32 mouse cellular contexts compared by ENCODE assay signal in the genomic region with DNA sequence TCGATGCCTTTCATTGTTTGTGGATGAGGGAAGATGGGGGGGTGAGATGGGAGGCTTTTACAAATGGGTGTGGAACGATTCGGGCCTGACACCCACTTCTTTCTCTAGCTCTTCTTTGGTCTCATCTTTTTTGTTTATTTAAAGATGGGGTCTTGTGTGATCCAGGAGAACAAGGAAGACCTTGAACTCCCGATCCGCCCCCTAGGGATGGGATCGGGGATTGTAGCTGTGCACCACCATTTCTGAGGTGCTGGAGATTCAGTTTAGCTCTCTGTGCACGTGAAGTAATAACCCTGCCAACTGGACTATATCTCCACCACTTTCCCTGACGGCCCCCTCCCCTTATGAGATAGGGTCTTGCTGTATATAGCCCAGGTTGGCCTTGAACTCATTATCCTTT. TPM values are rescaled to one million over a fixed set of nuclear protein-coding genes. Genes with fewer than 3 reads are reported as not detected.
DNase-seq lines count a peak whose midpoint lies in the region; ATAC-seq and TF ChIP-seq lines count a peak whose summit lies in the region.
"Had no signal": no experiment of that assay in that cellular context is flagged by ENCODE, and none has a peak within 500 bp of the region (broad histone marks: within the 10 kb centered on the region; RNA-seq: fewer than 3 reads in every experiment).

No protein-coding gene starts in this region.

- no peaks in the 10 kb centered on the region for H3K79me2 ChIP-seq in heart, adult 2 months (replicated peaks; ENCODE audit: control insufficient read depth, insufficient read depth, low read length)
- peaks cover 21% of the 10 kb centered on the region for H3K79me2 ChIP-seq in myocyte (ENCODE audit: control insufficient read depth, insufficient read depth)

- H3K9ac ChIP-seq in heart, adult 2 months (ENCODE audit: low read depth, low read length) = no peak overlapping the region
- H3K9ac ChIP-seq in liver, postnatal 0 days (replicated peaks) = no peak overlapping the region
- H3K9ac ChIP-seq in liver, embryonic 12.5 days = no peak overlapping the region
- H3K9ac ChIP-seq in kidney, embryonic 14.5 days (ENCODE audit: low read depth, low read length) = no peak overlapping the region
- H3K9ac ChIP-seq: forebrain, embryonic 12.5 days; forebrain, postnatal 0 days; hindbrain, embryonic 14.5 days; limb, embryonic 12.5 days; lung, embryonic 15.5 days; midbrain, embryonic 15.5 days; neural tube, embryonic 13.5 days had no signal

- no peaks in the 10 kb centered on the region for H3K36me3 ChIP-seq in heart, adult 2 months (ENCODE audit: control insufficient read depth, insufficient read depth, low read length)
- H3K36me3 ChIP-seq in liver, postnatal 0 days (replicated peaks; ENCODE audit: insufficient read depth, low read length) = peaks cover 17% of the 10 kb centered on the region
- H3K36me3 ChIP-seq in liver, embryonic 12.5 days = no peaks in the 10 kb centered on the region
- H3K36me3 ChIP-seq in myocyte (ENCODE audit: control insufficient read depth, insufficient read depth) = no peaks in the 10 kb centered on the region
- H3K36me3 ChIP-seq in thymus, adult 2 months (ENCODE audit: control insufficient read depth, insufficient read depth, low read length) = no peaks in the 10 kb centered on the region
- H3K36me3 ChIP-seq in kidney, embryonic 14.5 days (ENCODE audit: control insufficient read depth, insufficient read depth, low read length) = no peaks in the 10 kb centered on the region
- H3K36me3 ChIP-seq: forebrain, embryonic 12.5 days; limb, embryonic 12.5 days; lung, embryonic 15.5 days; midbrain, embryonic 10.5 days; midbrain, embryonic 15.5 days; neural tube, embryonic 13.5 days had no signal

- H3K9me3 ChIP-seq in liver, postnatal 0 days (ENCODE audit: low read length) = no peaks in the 10 kb centered on the region
- no peaks in the 10 kb centered on the region for H3K9me3 ChIP-seq in liver, embryonic 12.5 days (replicated peaks)
- no peaks in the 10 kb centered on the region for H3K9me3 ChIP-seq in kidney, embryonic 14.5 days (ENCODE audit: control insufficient read depth, low read length)
- H3K9me3 ChIP-seq: forebrain, embryonic 12.5 days; limb, embryonic 12.5 days; lung, embryonic 15.5 days; midbrain, embryonic 10.5 days; midbrain, embryonic 15.5 days; neural tube, embryonic 13.5 days had no signal

- H3K27ac ChIP-seq in heart, adult 2 months = no peak overlapping the region
- H3K27ac ChIP-seq in liver, postnatal 0 days (ENCODE audit: low read depth) = no peak overlapping the region
- H3K27ac ChIP-seq in liver, embryonic 12.5 days = no peak overlapping the region
- no peak overlapping the region for H3K27ac ChIP-seq in thymus, adult 2 months (ENCODE audit: control insufficient read depth, insufficient read depth, low read length)
- H3K27ac ChIP-seq in kidney, embryonic 14.5 days (ENCODE audit: low read depth, low read length) = no peak overlapping the region
- H3K27ac ChIP-seq: forebrain, embryonic 12.5 days; hindbrain, embryonic 14.5 days; limb, embryonic 12.5 days; lung, embryonic 15.5 days; midbrain, embryonic 10.5 days; midbrain, embryonic 15.5 days; neural tube, embryonic 13.5 days had no signal

- H3K4me3 ChIP-seq in heart, adult 2 months = no peak overlapping the region
- H3K4me3 ChIP-seq in liver, postnatal 0 days (ENCODE audit: low read depth, low read length) = no peak overlapping the region
- H3K4me3 ChIP-seq in liver, embryonic 12.5 days = no peak overlapping the region
- no peak overlapping the region for H3K4me3 ChIP-seq in myocyte
- H3K4me3 ChIP-seq in thymus, adult 2 months (ENCODE audit: control insufficient read depth, insufficient read depth, low read length) = no peak overlapping the region
- H3K4me3 ChIP-seq in kidney, embryonic 14.5 days (ENCODE audit: low read length) = no peak overlapping the region
- H3K4me3 ChIP-seq: forebrain, embryonic 12.5 days; limb, embryonic 12.5 days; lung, embryonic 15.5 days; midbrain, embryonic 10.5 days; midbrain, embryonic 15.5 days; neural tube, embryonic 13.5 days had no signal

- intact Hi-C loops in heart, adult 2 months (cut with DNase I) = no loop called here
- intact Hi-C loops in heart, postnatal 10 days (cut with DNase I) = no loop called here

- no peak overlapping the region for H3ac ChIP-seq in myocyte (ENCODE audit: control insufficient read depth, insufficient read length)

- no peaks in the 10 kb centered on the region for H3K4me1 ChIP-seq in heart, adult 2 months (ENCODE audit: control insufficient read depth, insufficient read depth, low read length)
- H3K4me1 ChIP-seq in liver, postnatal 0 days (ENCODE audit: insufficient read depth) = peaks cover 2% of the 10 kb centered on the region; the same call in 1 of the 2 replicates
- no peaks in the 10 kb centered on the region for H3K4me1 ChIP-seq in liver, embryonic 12.5 days
- H3K4me1 ChIP-seq in thymus, adult 2 months (replicated peaks; ENCODE audit: control insufficient read depth, insufficient read depth, low read length) = no peaks in the 10 kb centered on the region
- no peaks in the 10 kb centered on the region for H3K4me1 ChIP-seq in kidney, embryonic 14.5 days (ENCODE audit: control insufficient read depth, insufficient read depth, low read length)
- H3K4me1 ChIP-seq: forebrain, embryonic 12.5 days; limb, embryonic 12.5 days; lung, embryonic 15.5 days; midbrain, embryonic 10.5 days; midbrain, embryonic 15.5 days; neural tube, embryonic 13.5 days had no signal

- ATAC-seq in liver, postnatal 0 days = no peak
- no peak for ATAC-seq in liver, embryonic 12.5 days
- no peak for ATAC-seq in kidney, embryonic 14.5 days (ENCODE audit: low FRiP score, low TSS enrichment)
- ATAC-seq: forebrain, postnatal 0 days; midbrain, embryonic 15.5 days; Patski had no signal

- WGBS in heart, adult 2 months = 80% methylated on average over 8 of the region's 8 CpGs
- 62% methylated on average over 8 of the region's 8 CpGs for WGBS in liver, postnatal 0 days (ENCODE audit: insufficient replicate concordance)
- WGBS in liver, embryonic 12.5 days (ENCODE audit: insufficient replicate concordance) = 68% methylated on average over 8 of the region's 8 CpGs
- WGBS in thymus, adult 2 months = 85% methylated on average over 8 of the region's 8 CpGs
- 75% methylated on average over 8 of the region's 8 CpGs for WGBS in kidney, embryonic 14.5 days

- no peaks in the 10 kb centered on the region for H3K27me3 ChIP-seq in heart, adult 2 months (ENCODE audit: control insufficient read depth, insufficient read depth, low read length)
- no peaks in the 10 kb centered on the region for H3K27me3 ChIP-seq in liver, postnatal 0 days (ENCODE audit: insufficient read depth, low read length)
- peaks cover 43% of the 10 kb centered on the region for H3K27me3 ChIP-seq in liver, embryonic 12.5 days (replicated peaks)
- H3K27me3 ChIP-seq in myocyte (ENCODE audit: control insufficient read depth, insufficient read depth, insufficient read length) = no peaks in the 10 kb centered on the region
- H3K27me3 ChIP-seq in thymus, adult 2 months (ENCODE audit: control insufficient read depth, insufficient read depth, low read length) = no peaks in the 10 kb centered on the region
- H3K27me3 ChIP-seq in kidney, embryonic 14.5 days (ENCODE audit: control insufficient read depth, insufficient read depth, low read length) = no peaks in the 10 kb centered on the region
- H3K27me3 ChIP-seq: forebrain, embryonic 12.5 days; limb, embryonic 12.5 days; lung, embryonic 15.5 days; midbrain, embryonic 15.5 days; neural tube, embryonic 13.5 days; Patski had no signal

- no peak for TF ChIP-seq POLR2A in heart, adult 2 months (IDR thresholded peaks at IDR 0.05; ENCODE audit: insufficient read depth, low read depth, low read length)
- TF ChIP-seq POLR2A in myocyte (IDR thresholded peaks at IDR 0.05; ENCODE audit: insufficient read length, low read depth) = no peak
- no peak for TF ChIP-seq POLR2A in thymus, adult 2 months (IDR thresholded peaks at IDR 0.05; ENCODE audit: control insufficient read depth, extremely low read depth, insufficient read depth, low read length, poor library complexity)

- TF ChIP-seq EP300 in heart, adult 2 months (IDR thresholded peaks at IDR 0.05; ENCODE audit: insufficient read depth, low read depth, low read length) = no peak
- TF ChIP-seq EP300 in liver, postnatal 0 days (IDR thresholded peaks at IDR 0.05; ENCODE audit: low read depth) = no peak

- no peak overlapping the region for H3K4me2 ChIP-seq in liver, postnatal 0 days (ENCODE audit: low read depth, low read length)
- H3K4me2 ChIP-seq in liver, embryonic 12.5 days = no peak overlapping the region
- H3K4me2 ChIP-seq in myocyte (ENCODE audit: low read depth) = peak overlapping the region; percentile 43
- no peak overlapping the region for H3K4me2 ChIP-seq in kidney, embryonic 14.5 days (replicated peaks; ENCODE audit: low read depth, low read length)
- H3K4me2 ChIP-seq: forebrain, embryonic 12.5 days; hindbrain, embryonic 14.5 days; limb, embryonic 12.5 days; lung, embryonic 15.5 days; midbrain, embryonic 15.5 days; neural tube, embryonic 13.5 days had no signal

- peak; percentile 29 for TF ChIP-seq CTCF in heart, adult 2 months (IDR thresholded peaks at IDR 0.05)
- peak; percentile 23; the same call in 1 of the 2 replicates for TF ChIP-seq CTCF in liver, postnatal 0 days (IDR thresholded peaks at IDR 0.05; ENCODE audit: low read depth)
- no peak for TF ChIP-seq CTCF in thymus, adult 2 months (IDR thresholded peaks at IDR 0.05; ENCODE audit: borderline replicate concordance, control insufficient read depth, extremely low read depth, insufficient read depth, low read length, poor library complexity)

- DNase-seq in heart, adult 2 months = no peak
- DNase-seq in heart, postnatal 10 days = no peak
- no peak for DNase-seq in liver, postnatal 0 days
- DNase-seq in NIH3T3 (ENCODE audit: low read depth) = peak; percentile 46
- no peak for DNase-seq in thymus, adult 2 months
- DNase-seq: adrenal gland, postnatal 25 days; cerebellum, adult 2 months; cerebellum, postnatal 14 days; forebrain, postnatal 0 days; gastrocnemius, postnatal 10 days; kidney, adult 11 months; kidney, postnatal 36 days; layer of hippocampus, postnatal 36 days; right cerebral cortex, postnatal 4 days; thymus, postnatal 14 days had no signal

RNA-seq across cellular contexts. Expression of gene Serpine1, which starts 6.1 kb away (rescaled TPM):
- total RNA-seq in heart, adult 2 months (2021) = 10 to 100 TPM; 24.0 to 29.6 TPM
- polyA plus RNA-seq in heart, adult 2 months (2012; rRNA removed) = 21.9 and 41.8 TPM in 2 replicates
- 10 to 100 TPM; 11.0 to 19.3 TPM for total RNA-seq in heart, postnatal 10 days (2021)
- 0.23 and 0.25 TPM in 2 replicates for polyA plus RNA-seq in liver, postnatal 0 days (2015; fragmentation: Nextera tagmentation; extraction: Ambion mirVana)
- 0.19 TPM in 1 of 2 replicates, not detected in the other for polyA plus RNA-seq in liver, embryonic 12.5 days (2016; fragmentation: Nextera tagmentation; extraction: Ambion mirVana)
- 17.6 TPM for polyA plus RNA-seq in myocyte (2012; fragmentation: generic; extraction: Trizol)
- polyA plus RNA-seq in thymus, adult 2 months (2012; rRNA removed) = 3.1 and 4.1 TPM in 2 replicates
- polyA plus RNA-seq in kidney, embryonic 14.5 days (2014; fragmentation: Nextera tagmentation; extraction: Ambion mirVana) = 0.26 and 0.32 TPM in 2 replicates

RNA-seq across cellular contexts. Expression of gene Ap1s1, which starts 20.0 kb away (rescaled TPM):
- total RNA-seq in heart, adult 2 months (2021) = 10 to 100 TPM; 33.9 to 36.8 TPM
- 23.4 and 38.6 TPM in 2 replicates for polyA plus RNA-seq in heart, adult 2 months (2012; rRNA removed)
- 10 to 100 TPM; 59.7 to 65.0 TPM for total RNA-seq in heart, postnatal 10 days (2021)
- 57.9 and 60.7 TPM in 2 replicates for polyA plus RNA-seq in liver, postnatal 0 days (2015; fragmentation: Nextera tagmentation; extraction: Ambion mirVana)
- 119 and 121 TPM in 2 replicates for polyA plus RNA-seq in liver, embryonic 12.5 days (2016; fragmentation: Nextera tagmentation; extraction: Ambion mirVana)
- polyA plus RNA-seq in myocyte (2012; fragmentation: generic; extraction: Trizol) = 172 TPM
- 44.1 and 51.9 TPM in 2 replicates for polyA plus RNA-seq in thymus, adult 2 months (2012; rRNA removed)
- 145 and 152 TPM in 2 replicates for polyA plus RNA-seq in kidney, embryonic 14.5 days (2014; fragmentation: Nextera tagmentation; extraction: Ambion mirVana)

RNA-seq across cellular contexts. Expression of gene Vgf, which starts 39.7 kb away (rescaled TPM):
- total RNA-seq in heart, adult 2 months (2021) = not detected
- 0.06 TPM in 2 replicates for polyA plus RNA-seq in heart, adult 2 months (2012; rRNA removed)
- total RNA-seq in heart, postnatal 10 days (2021) = not detected
- polyA plus RNA-seq in liver, postnatal 0 days (2015; fragmentation: Nextera tagmentation; extraction: Ambion mirVana) = not detected in 2 replicates
- not detected in 2 replicates for polyA plus RNA-seq in liver, embryonic 12.5 days (2016; fragmentation: Nextera tagmentation; extraction: Ambion mirVana)
- polyA plus RNA-seq in myocyte (2012; fragmentation: generic; extraction: Trizol) = 0.04 TPM
- 0.58 and 1.0 TPM in 2 replicates for polyA plus RNA-seq in thymus, adult 2 months (2012; rRNA removed)
- 0.16 and 0.36 TPM in 2 replicates for polyA plus RNA-seq in kidney, embryonic 14.5 days (2014; fragmentation: Nextera tagmentation; extraction: Ambion mirVana)
- total RNA-seq: heart, postnatal 25 days; liver, adult 2 months; megakaryocyte progenitor cell, adult 5-6 weeks had no signal
- polyA plus RNA-seq: gonadal fat pad, adult 2 months; heart, embryonic 14.5 days; liver, adult 2 months; spleen, adult 2 months had no signal

RNA-seq across cellular contexts. Expression of gene Trim56, which starts 50.1 kb away (rescaled TPM):
- total RNA-seq in heart, adult 2 months (2021) = 10 to 100 TPM; 19.0 to 22.2 TPM
- 6.9 and 7.5 TPM in 2 replicates for polyA plus RNA-seq in heart, adult 2 months (2012; rRNA removed)
- total RNA-seq in heart, postnatal 10 days (2021) = 10 to 100 TPM; 21.2 to 21.6 TPM
- polyA plus RNA-seq in liver, postnatal 0 days (2015; fragmentation: Nextera tagmentation; extraction: Ambion mirVana) = 6.4 and 7.4 TPM in 2 replicates
- 8.6 and 10.3 TPM in 2 replicates for polyA plus RNA-seq in liver, embryonic 12.5 days (2016; fragmentation: Nextera tagmentation; extraction: Ambion mirVana)
- 5.9 TPM for polyA plus RNA-seq in myocyte (2012; fragmentation: generic; extraction: Trizol)
- 49.3 and 55.8 TPM in 2 replicates for polyA plus RNA-seq in thymus, adult 2 months (2012; rRNA removed)
- polyA plus RNA-seq in kidney, embryonic 14.5 days (2014; fragmentation: Nextera tagmentation; extraction: Ambion mirVana) = 9.7 TPM in 2 replicates
